Mouse (Mus musculus): Measurements from ENCODE around the gene Ccnk.

Gene Ccnk

DNA sequence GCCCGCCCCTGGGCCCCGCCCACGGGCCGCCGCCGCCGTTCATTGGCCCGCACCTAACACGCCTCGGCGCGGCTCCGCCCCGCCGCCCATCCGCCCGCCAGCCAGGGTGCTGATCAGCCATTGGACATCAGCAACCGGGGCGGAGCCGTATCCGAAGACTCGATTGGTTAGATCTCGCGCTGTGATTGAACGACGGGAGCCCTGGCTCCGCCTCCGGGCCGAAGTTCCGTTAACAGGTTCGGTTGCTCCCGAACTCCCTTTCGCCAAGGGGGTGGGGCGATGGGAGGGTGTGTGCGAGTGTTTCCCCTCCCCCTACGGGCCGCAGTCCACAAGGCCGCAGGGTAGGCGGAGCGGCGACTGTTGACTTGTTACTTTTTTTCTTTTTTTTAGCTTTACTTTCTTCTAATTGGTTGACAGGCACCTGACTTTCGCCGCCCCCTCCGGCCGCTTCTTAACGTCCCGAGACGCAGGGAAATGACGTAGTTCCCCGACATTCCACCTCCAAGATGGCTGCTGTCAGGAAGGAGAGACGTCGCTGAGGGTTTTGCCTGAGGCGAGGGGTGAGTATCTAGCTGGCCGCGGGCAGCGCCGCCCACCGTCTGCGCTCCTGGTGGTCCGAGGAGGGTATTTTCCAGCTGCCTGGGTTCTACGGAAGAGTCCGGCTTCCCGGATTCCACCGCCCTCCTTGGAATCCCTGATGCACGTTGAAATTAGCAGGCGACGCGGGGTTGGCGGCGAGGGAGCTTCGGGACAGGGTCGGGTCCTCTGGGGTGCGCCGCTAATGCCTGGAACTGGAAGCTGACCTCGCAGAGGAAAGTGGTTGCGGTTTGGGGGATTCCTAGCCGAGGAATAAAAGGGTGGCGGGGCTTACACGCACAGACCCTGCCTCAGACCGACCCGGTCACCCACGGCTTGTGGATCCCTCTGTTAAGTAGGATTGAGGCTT lies at the start of gene Ccnk:
Gene Ccnk (plus strand): TSS at position 259 of the 946 bp plus-strand sequence.
- DNase-seq, result peak; percentile 99

- no peak for DNase-seq
Measured at GRCm38 (mm10) chr12:108132450-108133070, 46.8 kb upstream of the Ccnk start.

DNA sequence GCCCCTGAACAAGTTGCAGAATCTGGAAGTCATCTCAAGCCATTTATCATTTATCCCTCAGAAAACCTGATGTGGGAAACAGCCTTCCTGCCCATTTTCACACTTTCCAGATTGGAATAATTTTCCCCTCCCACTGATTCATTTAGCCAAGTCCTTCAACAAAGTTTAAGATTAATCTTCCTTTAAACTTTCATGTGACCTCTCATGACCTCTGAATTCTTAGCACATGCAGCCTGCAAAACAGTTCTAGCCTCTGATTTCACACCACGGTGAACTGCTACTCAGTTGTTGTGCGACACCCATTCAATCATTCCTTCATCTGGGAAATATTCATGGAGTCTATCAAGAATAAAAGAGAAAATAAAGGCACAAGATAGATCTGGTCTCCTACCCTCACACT lies 46.2 kb upstream of the Ccnk start:
- DNase-seq, result no peak

DNA sequence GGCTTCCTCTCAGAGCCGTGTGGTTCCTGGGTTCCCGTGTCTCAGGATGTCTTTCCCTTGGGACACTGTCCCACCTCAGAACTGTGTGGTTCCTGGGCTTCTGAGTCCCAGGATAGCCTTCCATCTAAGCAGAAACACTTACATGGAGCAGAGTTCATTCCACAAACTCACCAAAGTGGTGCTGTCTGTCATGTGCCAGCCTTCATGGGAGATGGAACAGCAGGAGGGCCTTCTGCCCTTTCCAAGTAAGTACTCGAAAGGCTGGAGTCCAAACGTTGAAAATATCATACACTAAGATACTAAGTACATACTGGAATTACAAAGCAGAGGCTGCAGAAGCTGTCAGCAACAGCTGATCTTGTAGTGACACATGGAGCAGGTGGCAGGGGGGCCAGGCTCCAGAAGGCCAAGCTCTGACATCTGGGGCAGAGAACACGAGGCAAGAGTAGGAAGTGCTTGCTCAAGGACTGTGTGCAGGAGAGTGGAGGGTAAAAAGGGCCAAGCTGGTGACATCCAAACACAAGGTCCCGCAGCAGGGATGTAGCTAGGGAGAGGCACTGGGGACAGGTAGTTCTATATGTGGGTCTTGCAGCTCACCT lies 43.7 kb upstream of the Ccnk start:
- DNase-seq, result no peak

- DNase-seq, result peak in 1 of 2 experiments; percentile 41
Measured at GRCm38 (mm10) chr12:108143624-108144498, 35.5 kb upstream of the Ccnk start.

- DNase-seq, result no peak
Measured at GRCm38 (mm10) chr12:108145198-108145597, 34.2 kb upstream of the Ccnk start.

- no peak for DNase-seq
Measured at GRCm38 (mm10) chr12:108149764-108150163, 29.6 kb upstream of the Ccnk start.

DNA sequence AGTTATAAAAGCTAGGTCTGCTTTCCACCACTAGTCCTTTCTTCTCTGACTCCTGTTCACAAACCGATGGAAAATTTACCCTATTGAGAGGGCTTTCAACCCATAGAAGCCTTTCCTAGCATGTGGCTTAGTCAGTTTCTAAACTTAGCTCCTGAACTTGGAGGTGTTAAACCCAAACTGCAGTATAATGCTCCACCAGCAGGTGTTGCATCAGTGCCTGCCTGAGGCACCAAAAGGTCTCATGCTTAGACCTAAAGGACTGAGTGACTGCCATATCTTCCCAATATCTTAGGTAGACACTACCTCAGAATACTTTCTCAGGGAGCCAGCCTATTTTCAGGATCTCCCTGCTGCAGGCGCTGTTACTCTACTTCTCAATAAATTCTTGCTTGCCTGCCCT lies 26.6 kb upstream of the Ccnk start:
- no peak for DNase-seq

DNA sequence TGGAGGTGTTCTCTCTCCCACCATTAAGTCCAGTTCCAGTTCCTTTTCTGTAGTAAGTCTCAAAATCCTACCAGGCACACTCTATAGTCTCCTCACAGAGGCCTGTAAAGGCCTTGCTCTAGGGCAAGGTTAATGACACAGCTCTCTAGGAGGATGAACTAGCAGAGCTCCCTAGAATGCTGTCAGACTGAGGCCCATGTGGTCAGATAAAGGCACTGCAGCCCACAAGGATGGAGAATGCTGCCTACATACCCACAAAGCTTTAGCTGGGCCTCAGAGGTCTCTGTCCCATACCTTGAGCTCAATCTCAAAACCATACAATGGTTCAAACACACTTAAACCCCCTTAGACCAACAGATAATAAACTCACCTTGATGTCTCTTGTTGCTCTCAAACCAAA lies 19.5 kb upstream of the Ccnk start:
- DNase-seq, result no peak

GRCm38 (mm10) chr12:108162036-108162435 lies 17.3 kb upstream of the Ccnk start:
- DNase-seq, result peak; percentile 29 to 45

DNA sequence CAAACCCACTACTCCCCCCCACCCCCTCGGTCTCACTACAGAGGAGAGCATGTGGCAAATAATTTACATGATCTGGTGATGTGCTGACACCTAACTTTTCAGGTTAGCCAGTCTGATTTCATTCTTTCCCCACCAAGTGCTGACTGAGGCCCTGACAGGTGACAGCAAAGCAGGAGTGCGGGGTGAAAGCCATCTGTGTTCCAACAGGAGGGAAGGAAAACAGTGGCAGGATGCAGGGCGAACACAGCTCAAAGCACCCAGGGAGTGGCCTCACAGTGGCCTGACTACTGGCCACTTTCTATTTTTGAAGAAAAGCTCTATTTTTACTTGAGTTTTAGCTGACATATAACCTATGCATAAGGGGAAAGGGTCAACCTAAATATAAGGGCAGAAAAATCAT lies 15.7 kb upstream of the Ccnk start:
- no peak for DNase-seq

DNA sequence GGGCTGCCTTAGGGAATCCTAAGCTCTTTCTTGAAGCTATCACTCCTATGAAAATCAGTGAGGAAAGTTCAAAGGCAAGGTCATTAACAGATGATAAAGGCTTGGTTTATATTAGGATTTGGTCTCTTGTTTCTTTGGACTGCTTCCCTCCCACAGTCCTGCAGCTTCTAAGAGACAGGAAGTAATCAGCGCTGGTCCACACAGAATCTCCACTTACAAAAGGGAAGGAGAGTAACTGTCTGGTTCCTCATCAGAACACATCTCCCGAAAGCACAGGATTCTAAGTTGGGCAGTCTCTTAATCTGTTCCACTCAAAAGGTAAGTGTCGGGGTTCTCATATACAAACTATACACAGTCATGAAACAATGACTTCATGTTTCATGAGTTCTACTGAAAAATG lies 10.5 kb upstream of the Ccnk start:
- no peak for DNase-seq

DNA sequence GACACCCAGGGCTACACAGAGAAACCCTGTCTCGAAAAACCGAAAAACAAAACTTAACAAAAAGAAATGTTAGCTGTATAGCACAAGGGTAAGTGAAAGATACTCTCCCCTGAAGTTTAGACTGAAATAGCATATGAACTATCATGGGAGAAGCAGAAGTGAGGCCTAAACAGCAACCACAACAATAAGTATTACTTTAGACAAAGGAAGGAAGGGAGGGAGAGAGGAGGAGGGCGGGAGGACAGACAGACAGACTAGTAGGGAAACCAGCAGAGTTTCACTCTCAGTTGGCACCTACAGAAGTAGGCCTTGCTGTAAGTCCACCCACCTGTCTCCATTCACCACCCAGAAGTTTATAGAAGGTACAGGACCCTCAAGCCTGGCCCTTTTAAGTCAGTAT lies 8.9 kb upstream of the Ccnk start:
- no peak for DNase-seq

DNA sequence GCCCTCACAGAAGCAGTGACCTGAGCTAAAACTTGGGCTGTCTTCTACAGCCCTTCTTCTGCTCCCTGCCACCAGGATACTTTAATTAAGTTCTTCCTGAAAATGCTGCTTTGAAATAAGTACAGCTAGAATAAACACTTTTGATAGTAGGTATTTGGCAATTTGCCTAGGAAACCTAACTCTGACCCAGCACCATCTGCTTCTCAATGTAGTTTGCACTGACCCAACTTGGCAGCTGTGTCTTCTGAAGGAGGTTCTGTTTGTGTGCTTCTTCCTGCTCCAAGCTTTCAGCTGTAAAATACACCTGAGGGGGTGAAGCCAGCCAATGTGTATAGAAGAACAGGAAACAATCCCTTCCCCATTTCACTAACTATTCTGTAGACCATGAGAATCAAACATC lies 8.0 kb upstream of the Ccnk start:
- no peak for DNase-seq

GRCm38 (mm10) chr12:108172639-108173038 lies 6.7 kb upstream of the Ccnk start:
- peak in 1 of 2 experiments; percentile 45 for DNase-seq

- no peak for DNase-seq
Measured at GRCm38 (mm10) chr12:108174606-108175505, 4.5 kb upstream of the Ccnk start.

DNA sequence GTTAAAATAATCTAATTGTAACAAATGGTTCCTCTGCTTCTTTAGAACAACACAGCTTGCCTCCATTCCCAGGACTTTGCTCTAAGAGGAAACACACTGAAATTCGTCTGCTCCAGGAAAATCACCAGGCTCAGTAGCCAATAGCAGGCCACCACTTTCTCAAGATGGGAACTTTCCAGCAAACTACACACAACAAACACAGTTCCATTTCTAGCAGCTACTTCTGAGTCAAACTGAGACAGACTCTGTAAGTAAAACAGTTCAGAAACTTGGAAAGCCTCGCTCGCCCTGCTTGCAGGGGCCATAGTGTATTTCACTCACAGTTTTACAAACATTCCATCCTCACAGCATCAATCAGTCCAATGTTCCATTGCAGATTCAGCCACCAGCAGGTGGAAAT lies 3.0 kb upstream of the Ccnk start:
- DNase-seq, result no peak

DNA sequence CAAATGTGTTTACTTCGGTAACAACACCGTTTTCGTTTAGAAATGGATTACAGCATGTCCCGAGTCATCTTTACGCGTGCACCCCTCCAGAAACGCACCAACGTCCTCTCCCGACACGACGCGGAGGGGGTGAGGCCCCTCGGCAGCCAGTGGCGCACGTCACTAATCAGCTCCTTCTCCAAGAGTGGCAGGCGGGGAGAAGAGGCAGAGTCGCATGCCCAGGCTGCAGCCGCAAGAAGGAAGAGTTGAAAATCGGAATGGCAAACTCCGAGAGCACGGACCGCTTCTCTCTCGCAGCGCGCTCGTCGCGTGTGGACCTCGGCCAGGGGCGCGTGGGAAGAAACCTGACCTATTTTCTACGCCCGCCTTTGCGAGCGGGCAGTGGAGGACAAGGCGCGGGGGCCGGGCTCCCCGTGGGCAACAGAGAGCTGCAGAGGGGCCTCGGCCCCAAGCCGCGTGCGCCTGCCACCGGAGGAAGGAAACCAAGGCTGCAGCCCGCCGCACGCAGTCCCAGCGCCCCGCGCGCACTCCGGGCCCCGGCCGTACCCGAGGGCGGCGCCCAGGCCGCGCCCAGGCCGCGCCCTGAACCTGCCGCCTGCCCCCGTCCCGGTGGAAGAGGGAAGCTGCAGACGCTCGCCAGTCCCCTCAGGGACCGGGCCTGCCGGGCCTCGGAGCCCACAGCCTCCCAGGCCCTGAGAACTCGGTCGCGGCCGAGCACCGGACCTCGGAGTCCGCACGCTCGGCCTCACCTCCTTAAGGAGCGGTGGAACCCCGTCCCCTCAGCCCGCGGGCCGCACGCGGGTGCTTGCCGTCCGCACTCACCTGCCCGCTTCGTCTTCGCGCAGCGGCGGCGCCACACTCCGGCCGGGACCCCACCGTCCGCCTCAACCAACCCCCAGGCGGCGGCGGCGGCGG lies 791 bp upstream of the Ccnk start:
- DNase-seq, result peak; percentile 73 to 74

- no peak for DNase-seq
Measured at GRCm38 (mm10) chr12:108179246-108179320, 296 bp upstream of the Ccnk start, which contains the start of gene Setd3. Gene Setd3, minus strand, starts transcription at chr12:108179314.

- DNase-seq, result no peak
Measured at GRCm38 (mm10) chr12:108181716-108182115, 2.3 kb downstream of the Ccnk start.

DNA sequence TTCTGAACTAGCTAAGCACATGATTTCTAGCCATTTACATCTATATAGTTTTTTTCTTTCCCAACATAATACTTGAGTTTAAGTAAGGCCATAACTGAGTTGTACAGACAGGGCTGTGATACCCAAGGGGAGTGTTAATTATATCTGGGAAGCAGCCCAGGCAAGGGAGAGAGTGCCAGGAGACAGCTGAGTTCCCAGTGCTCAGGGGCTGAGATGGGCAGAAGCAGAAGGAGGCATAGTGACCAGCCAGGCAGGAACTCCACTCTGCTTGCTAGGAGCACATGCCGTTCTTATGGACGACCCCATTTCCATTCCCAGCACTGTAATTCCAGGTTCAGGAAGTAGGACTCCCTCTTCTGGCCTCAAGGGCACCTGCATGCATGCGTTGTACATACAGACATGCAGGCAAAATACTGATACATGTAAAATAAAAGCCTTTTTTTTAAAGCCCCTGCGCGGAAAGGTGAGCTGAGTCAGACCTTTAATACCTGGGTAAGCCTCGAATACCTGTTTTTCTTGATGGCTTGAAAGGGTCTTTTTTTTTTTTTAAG lies 8.2 kb downstream of the Ccnk start:
- DNase-seq, result peak; percentile 51 to 57

Data from cerebellum, postnatal 14 days (tissue).